Mouse (Mus musculus) 3T3-L1 (cell line): ENCODE results near the gene Dedd2.

ENCODE experiments used
- DNase-seq: peaks from one replicate; pipeline ENCODE4 v3.0.0-alpha.2; 2015; ENCODE audit warnings: low read depth, low spot score

Gene Dedd2

GRCm38 (mm10) chr7:25246759-25247137 is 26.3 kb upstream of the Dedd2 start:
- DNase-seq = no peak

DNA sequence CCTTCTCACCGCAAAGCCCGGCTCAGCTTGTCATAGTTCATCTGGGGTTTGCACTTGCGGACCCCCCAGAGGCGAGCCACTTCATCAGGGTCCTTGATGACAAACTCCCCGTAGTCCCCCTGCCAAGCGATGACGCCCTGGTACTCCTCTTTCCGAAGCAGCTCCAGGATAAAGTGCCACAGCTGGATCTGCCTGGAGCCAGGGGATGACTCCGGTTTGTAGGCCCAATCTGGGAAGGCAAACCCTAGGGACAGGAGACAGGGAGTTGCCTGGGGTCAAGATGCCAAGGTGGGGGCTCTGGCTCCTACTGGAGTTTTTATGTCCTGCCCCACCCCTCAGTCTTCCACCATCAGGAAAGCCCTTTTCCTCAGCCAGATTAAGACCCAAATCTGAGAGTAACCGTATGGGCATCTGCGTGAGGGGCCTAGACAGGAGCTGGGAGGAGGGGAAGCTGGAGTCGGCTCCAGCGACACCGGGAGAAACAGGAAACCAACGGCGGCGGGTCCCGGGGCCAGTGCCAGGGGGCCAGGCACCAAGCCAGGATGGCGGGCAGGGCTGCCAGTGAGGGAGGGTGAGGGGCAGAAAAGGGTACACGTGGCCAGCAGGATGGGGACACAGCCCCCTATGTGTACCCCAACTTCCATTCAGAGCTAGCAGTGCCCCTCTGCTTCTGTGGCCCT is 25.8 kb upstream of the Dedd2 start:
- DNase-seq = no peak

GRCm38 (mm10) chr7:25244562-25245369 is 24.4 kb upstream of the Dedd2 start:
- no peak for DNase-seq

DNA sequence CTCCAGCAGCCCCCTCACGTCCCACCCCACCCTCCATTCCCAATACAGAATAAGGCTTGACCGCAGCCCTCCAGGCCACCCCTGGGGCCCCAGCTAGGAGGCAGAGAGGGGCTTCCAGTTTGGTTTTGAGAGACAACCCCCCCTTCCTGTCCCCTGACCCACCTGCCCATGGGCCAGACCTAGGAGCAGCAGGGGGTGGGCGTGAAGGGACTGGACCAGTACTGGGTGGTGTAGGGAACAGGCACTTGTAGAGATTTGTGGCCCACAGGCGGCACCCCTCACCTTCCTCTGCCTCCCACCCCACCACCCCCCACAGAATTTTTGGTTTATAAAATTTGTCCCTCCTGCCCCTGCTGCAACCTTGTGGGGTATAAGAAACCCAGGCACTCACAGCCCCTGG is 22.9 kb upstream of the Dedd2 start:
- DNase-seq = no peak

- DNase-seq = peak; percentile 90
These were observed 20.6 kb upstream of the Dedd2 start for GRCm38 (mm10) chr7:25241062-25241461.

DNA sequence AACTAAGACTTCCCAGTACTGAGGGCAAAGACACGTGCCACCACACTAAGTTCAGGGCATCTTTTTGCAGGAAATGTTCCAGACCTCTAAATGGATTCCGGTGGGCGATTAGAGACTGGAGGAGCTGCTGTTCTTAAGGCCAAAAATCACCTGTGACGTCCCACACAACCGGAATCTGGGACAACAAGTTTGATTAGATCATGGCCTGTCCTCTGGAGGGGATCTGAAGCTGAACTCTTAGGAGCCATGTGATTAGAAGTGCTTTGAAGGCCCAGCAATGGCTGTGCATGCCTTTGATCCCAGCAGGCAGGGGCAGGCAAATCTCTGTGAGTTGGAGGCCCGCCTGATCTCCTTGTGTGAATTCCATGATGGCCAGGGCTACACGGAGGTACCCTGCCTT is 20.2 kb upstream of the Dedd2 start:
- DNase-seq = no peak

DNA sequence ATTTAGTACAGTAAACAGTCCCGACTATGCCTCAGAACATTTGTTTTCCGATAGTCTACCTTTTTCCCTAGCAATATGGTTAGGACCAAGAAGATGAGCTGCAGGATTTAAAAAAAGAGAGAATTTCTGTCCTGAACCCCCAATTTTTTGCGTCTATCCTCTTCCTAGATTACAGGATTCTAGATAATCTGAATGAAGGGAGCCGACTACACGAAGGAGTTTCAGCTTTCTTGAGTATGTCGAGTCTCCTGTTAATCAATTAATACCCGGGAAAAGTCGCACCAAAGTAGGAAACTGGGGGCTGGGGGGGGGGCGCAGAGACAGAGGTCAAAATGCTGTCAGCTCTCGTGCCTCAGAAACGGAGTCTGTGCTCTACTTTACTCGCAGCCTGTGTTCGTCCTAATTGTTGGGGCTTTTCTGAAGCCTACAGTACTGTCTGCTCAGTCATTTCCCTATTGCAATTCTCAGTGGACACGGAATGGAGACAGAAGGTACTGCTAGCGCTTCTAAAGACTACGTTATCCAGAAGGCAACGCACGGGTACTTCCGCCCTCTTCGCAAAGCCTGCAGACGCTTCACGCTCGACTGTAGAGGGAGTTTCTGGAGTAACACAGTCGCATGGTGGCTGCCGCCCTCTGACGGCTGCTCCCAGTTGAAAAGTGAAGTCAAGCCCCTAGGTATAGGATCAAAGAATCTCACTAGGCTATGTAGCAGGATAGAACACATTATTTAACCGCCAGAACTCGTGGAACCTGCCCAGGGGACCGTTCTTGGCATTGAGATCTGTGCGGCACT is 18.6 kb upstream of the Dedd2 start:
- DNase-seq = peak; percentile 93

GRCm38 (mm10) chr7:25238015-25238706 is 17.7 kb upstream of the Dedd2 start:
- peak; percentile 96 for DNase-seq

DNA sequence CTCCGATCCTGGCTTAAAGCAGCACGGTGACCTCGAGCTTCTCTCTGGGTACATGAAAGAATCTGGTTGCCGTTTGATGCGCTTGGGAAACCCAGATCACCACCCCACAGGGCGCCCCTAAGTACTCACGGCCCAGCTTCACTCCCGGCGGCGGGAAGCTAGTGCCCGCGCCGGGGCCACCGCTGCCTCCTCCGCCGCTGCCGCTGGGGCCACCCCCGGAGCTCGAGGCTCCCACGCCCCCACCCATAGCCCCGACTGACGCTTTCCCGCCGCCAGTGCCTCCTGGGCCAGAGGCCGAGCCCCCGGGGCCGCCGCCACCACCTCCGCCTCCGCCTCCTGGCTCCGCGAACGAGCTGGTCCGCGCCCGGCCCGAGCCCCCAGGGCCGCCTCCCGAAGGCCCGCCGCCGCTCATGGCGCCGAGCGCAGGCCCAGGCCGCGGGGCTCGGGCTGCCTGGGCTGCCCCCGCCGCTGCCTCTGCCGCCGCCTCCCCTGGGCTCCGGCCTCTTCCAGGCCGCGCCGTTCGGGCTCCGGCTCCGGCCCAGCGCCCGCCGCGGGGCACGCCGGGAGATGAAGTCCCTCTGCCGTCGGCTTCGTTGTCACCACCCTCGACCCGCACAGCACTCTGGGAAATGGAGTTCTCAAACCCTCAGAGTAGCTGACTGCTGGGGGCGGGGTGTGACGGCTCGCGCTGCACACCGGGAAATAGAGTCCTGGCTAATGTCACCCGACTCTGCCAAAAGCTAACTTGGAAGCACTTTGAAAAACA is 17.0 kb upstream of the Dedd2 start, which contains the start of gene Gsk3a:
Gsk3a (minus strand) TSS at position 603 of the 766 bp plus-strand sequence.
- peak; percentile 93 for DNase-seq

DNA sequence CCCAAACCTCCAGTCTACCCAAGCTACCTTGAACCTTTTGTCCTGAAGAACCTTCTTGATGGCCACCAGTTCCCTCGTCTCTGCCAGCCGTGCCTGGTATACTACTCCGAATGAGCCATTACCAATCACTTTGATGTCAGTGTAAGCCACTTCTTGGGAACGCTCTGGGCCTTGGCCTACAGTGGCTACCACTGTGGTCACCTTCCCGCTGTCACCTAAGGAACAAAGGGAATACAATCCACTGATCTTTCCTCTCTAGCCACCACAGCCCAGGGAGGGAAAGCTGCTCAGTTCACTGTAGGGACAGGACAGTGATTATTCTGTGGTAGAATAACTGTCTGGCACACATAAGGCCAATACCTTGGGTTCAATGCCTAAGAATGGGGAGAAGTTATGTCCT is 15.1 kb upstream of the Dedd2 start:
- no peak for DNase-seq

GRCm38 (mm10) chr7:25233061-25233460 is 12.6 kb upstream of the Dedd2 start:
- DNase-seq = no peak

- DNase-seq = no peak
These were observed 11.8 kb upstream of the Dedd2 start for GRCm38 (mm10) chr7:25232101-25232648.

DNA sequence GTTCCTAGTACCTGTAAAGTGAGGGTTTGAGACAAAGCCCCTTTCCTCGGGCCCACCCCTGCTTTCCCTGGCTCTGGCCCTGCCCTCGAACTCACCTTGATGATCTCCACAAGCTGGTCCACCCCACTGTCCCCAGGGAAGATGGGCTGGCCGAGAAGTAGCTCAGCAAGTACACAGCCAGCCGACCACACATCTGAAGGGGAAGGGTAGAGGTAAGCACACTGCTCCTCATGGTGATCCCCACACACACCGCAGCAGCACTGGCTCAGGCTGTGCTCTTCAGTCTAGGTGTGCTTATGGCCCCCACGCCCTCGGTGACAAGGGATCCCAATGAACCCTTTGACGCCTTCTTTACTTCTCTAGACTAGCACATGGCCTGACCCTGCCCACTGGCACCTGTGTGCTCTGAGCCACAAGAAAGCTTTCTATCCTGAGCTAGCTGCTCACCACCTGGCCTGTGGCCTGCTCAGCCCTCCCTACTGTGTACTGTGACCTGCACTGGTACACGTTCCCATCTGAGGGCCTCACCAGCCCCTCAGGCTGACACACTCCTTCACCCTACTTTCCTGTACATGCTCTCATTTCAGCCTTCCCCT is 10.4 kb upstream of the Dedd2 start:
- DNase-seq = no peak

- DNase-seq = no peak
These were observed 7.3 kb upstream of the Dedd2 start for GRCm38 (mm10) chr7:25227523-25228300.

- DNase-seq = no peak
These were observed 2.0 kb upstream of the Dedd2 start for GRCm38 (mm10) chr7:25222275-25222967.

DNA sequence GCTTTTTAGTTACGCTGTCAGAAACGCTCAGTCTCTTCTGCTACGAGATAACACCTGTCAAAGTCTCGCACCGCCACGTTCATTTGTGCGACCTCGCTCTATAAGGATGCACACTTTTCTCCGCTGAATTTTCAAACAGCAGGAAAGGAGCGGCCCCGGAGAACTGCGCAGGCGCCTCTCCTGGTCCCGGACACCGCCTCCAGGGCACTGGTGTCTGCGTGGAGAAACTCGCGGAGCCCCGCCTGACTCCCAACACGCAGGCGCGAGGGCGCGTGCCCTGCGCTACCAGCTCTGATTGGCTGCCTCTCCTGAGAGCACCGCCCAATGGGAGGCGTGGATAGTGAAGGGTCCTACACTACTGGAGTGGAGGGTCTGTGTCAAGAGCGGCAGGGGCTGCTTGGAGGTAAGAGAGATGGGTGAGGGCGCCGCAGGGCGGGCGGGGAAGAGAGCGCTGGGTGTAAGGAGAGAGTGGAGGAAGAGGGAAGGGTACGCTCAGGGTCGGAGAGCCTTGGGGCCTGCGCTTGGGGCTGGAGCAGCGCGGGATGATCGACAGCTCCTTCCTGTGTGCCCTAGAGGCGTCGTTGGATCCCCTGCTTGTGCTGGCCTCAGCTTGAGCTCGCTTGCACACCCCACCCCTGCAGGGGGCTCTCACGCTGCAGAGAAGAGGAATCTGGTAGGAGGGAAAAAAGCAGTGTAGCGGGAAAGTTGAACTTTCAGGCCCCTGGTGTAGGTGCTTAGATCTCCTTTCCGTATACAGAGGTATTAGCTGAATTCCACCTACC is 878 bp upstream of the Dedd2 start, which contains the start of gene Zfp526:
Zfp526 (plus strand) TSS at position 324 of the 782 bp plus-strand sequence.
- peak; percentile 93 for DNase-seq

DNA sequence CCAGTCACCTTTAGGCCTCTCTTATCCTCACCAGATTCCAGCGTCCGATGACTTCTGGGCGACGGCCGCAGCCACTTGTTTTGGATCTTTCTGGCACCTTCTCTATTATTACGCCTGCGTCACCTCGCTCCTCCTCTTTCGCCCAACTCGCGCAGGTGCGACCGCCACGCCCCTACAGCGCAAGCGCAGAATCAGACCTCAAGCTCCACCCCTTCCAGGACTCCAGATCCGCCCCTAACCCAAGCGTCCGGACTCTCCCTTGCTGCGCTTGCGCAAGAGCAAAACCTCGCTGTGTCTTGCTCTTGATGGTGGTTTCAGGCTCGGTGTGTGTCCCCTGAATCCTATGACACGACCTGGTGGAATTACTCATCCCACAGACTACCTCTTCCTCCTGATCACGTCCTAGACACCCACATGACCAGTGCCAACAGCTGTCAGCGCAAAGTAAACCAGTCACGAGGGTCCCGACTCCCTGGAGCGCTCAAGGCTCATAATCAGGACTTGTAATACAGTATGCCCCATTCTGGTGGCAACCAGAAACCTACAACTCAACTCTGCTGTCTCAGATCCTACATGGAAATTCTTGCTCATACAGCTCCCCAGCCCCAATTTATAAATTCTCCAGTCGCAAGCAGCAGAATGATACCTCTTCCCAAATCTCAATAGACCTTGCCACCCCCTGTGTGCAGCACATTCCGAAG is 509 bp downstream of the Dedd2 start:
- peak; percentile 94 for DNase-seq
